Mouse (Mus musculus) gonadal fat pad, adult 2 months (tissue): ENCODE results near the gene Diaph3. TPM values are rescaled to one million over a fixed set of nuclear protein-coding genes. Genes with fewer than 3 reads are reported as not detected.
"Not testable (repeated sequence)": the region's sequence is repeated elsewhere in the genome, so short reads cannot be mapped to it uniquely, and the experiment has no call there.

ENCODE experiments used
- DNase-seq: peaks from one replicate; pipeline ENCODE4 v3.0.0-alpha.2; 2012; ENCODE audit warnings: low read depth
- polyA plus RNA-seq: library from polyadenylated mRNA; depleted of rRNA; stranded (reverse); fragments of >200 nt; gene quantifications from 2 replicates; pipeline ENCODE4 v1.2.3, GENCODE M21; 2012; rRNA removed

Gene Diaph3
- polyA plus RNA-seq: 0.41 and 0.46 TPM in 2 replicates

DNA sequence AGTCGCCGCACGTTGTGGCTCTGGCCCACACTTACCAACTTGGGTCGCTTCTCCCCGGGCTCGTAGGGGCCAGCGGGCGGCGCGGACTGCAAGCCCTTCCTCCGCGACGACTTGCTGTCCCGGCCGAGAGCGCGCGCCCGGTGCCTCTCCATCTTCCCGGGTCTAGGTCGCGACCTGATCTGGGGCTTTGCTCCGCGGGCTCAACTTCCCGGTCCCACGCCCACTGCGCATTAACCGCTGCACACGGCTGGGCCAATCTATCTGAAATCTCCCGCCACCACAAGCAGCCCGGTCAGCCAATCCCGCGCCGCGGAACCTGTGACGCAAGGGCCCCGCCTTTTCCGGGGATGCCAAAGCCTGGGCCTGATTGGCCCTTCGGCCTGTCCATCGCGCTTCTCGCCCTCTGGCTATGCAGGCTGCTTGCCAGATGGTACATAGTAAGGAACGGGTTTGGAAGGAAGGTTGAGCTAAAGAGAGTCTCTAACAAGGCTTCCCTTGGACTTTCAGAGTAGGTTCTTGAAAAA lies at the start of gene Diaph3:
TSS of gene Diaph3 (minus strand) at position 273 of the 524 bp plus-strand sequence.
- peak; percentile 56 for DNase-seq

- DNase-seq: no peak
Measured at GRCm38 (mm10) chr14:87190685-87191084, 49.6 kb upstream of the Diaph3 start.

- DNase-seq: no peak
Measured at GRCm38 (mm10) chr14:87171577-87171976, 30.5 kb upstream of the Diaph3 start.

DNA sequence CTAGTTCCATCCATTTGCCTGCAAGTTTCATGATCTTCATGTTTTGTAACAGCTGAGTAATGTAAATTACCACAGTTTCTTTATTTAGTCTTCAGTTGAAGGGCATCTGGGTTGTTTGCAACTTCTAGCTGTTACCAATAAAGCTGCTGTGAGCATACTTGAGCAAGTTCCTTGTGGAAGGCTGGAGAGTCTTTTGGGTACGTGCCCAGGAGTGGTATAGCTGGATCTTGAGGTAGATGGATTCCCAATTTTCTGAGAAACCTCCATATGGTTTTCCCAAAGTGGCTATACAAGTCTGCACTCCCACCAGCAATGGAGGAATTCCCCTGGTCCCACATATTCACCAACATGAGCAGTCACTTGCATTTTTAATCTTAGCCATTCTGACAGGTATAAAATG lies 28.1 kb upstream of the Diaph3 start:
- no peak for DNase-seq

- DNase-seq: no peak
Measured at GRCm38 (mm10) chr14:87155621-87156238, 14.7 kb upstream of the Diaph3 start.

DNA sequence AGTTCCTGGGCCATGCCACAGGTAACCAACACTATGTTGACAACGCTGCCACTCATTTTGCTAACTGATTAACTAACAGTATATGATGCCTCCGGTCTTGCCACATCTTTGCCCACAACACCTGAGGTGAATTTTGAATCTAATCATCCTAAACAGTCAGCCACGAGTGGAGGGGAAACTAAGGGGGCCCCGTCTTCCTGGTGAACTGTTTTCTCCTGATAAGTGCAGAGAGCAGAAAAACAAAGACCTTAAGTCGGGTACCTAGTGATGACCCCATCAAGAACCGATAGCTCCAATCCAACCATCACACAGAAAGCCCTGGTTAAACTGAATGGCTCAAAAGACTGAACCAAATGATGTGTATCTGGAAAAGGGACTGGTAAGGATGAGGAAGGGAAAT lies 8.6 kb upstream of the Diaph3 start:
- no peak for DNase-seq

DNA sequence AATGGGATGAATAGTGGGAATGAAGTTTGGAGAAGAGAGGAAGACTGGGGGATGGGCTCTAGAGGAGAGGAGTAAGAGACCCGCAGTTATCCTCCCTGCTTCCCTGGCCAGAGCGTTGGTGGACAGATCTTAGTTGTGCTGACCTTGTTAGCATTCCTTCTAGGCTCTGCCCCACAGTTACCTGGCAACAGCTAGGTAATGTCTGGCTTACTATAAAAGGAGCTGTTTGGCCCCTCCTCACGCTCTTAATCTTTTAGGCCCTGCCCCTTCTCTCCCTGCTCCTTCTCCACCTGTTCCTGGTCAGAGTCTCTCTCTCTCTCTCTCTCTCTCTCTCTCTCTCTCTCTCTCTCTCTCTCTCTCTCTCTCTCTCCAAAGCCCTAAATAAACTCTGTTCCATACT lies 5.7 kb upstream of the Diaph3 start:
- no peak for DNase-seq

DNA sequence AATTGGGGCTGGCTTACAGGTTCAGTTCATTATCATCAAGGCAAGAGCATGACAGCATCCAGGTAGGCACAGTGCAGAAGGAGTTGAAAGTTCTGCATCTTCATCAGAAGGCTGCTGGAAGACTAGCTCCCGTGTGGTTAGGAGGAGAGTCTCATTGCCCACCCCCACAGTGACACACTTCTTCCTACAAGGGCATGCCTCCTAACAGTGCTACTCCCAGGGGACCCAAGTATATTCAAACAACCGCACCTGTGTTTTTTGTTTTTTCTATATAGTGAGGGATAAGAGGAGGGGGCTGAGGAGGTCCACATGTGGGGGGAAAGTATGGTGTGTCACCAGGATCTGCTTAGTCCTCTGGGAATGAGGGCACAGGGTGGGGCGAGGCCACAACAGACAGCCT lies 4.3 kb upstream of the Diaph3 start:
- no peak for DNase-seq

GRCm38 (mm10) chr14:87141777-87142176 lies 742 bp upstream of the Diaph3 start:
- no peak for DNase-seq

GRCm38 (mm10) chr14:87140327-87140962 lies 590 bp downstream of the Diaph3 start:
- peak; percentile 93 for DNase-seq

DNA sequence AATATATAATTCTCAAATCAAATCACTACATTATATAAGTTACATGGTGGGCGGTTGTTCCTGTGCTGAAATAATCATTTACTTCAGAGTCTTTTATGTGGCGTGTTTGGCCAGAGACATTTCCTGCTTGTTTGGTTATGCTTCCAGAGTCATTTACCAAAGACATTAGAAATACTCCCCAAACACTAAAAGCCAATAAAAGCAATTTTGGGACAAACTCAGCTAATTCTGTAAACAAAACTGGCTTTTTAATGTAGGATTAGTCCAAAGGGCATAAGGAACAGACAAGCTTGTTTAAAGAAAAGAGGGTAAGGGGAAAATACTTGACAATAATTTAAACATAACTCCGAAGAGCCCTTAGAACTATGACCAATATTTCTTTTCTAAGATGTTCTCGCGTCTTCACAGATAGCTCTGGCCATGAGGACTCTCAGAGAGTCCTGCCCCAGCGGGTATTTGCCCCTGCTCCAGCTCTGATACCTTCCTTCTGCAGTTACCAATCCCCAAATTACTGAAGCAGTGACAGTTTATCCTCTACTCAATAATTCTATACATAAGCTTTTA lies 14.9 kb downstream of the Diaph3 start:
- no peak for DNase-seq

DNA sequence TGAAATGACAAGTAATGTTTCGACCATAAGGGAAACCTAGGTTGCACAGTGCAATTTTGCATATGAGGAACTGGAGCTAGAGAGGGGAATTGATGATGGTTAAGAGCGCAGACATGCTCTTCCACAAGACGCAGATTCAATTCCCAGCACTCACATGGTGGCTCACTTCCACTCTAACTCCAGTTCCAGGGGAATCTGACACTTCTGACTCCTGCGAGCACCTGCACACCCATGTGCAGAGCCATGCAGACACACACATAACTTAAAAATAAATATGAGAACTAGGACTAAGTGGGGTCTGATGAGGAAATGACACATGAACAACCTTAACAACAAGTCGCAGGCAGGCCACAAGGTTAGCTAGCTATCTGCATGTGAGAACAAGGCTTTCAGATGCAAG lies 15.5 kb downstream of the Diaph3 start:
- DNase-seq: no peak

- no peak for DNase-seq
Measured at GRCm38 (mm10) chr14:87123091-87123490, 17.9 kb downstream of the Diaph3 start.

- no peak for DNase-seq
Measured at GRCm38 (mm10) chr14:87121868-87122267, 19.2 kb downstream of the Diaph3 start.

- no peak for DNase-seq
Measured at GRCm38 (mm10) chr14:87110634-87111033, 30.4 kb downstream of the Diaph3 start.

DNA sequence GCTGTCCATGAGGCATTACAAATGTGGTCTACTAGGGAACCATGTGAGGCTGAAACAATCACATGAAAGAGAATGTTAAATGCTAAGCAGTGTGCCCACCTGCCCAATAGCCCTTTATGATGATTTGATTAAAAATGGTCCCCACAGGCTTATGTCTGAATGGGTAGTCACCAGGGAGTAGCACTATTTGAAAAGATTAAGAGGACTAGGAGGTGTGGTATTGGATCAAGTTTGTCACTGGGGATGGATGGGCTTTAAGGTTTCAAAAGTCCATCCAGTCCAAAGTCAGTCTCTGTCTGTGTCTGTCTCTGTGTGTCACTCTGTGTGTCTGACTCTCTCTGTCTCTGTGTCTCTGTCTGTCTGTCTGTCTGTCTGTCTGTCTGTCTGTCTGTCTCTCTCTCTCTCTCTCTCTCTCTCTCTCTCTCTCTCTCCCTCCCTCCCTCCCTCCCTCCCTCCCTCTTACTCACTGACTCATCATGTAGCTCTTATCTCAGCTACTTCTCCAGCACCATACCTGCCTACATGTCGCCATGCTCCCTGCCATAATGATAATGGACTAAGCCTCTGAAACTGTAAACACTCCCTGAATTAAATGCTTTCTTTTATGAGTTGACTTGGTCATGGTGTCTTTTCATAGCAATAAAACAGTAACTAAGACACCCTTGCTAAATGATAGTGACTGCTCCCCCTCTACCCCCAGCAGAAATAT lies 41.5 kb downstream of the Diaph3 start:
- DNase-seq: no peak

GRCm38 (mm10) chr14:87098093-87098492 lies 42.9 kb downstream of the Diaph3 start:
- DNase-seq: no peak

DNA sequence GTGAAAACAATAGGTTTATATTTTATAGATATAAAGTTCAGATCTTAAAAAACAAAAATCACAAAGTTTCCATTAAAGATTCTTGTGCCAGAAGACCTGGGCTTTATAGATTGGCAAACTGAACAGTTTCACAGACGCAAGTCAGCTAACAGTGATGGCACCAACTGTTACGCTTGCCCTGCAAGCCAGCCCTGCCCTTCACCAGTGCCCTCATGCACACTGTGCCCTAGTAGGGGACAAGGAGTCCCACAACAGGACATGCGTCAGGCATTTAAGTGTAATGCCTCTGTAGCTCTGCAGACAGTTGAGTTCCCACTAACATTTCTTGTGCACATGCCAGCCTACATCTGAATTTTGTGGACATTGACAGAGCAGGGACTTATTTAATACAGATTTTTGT lies 49.5 kb downstream of the Diaph3 start:
- DNase-seq: no peak

GRCm38 (mm10) chr14:87091108-87091507 lies 49.9 kb downstream of the Diaph3 start:
- DNase-seq: no peak

DNA sequence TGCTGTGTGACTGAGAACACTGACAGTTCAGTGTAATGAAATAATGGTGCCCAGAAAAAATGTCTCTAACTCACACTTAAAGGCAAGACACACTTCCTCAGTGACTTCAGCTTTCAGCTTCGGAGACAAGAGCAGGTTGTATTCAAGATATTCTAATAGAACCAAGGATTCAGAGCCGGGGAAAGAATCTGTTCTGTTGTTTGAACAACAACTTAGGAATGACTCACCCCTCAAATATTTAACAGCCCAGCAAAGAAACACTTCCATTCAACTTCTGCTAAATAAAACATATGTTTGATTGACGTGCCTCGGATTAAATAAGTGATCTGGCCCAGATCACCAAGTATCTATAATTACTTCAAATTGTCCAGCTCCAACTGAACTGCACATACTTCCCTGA lies 52.1 kb downstream of the Diaph3 start:
- no peak for DNase-seq

- DNase-seq: no peak
Measured at GRCm38 (mm10) chr14:87088456-87088855, 52.6 kb downstream of the Diaph3 start.

DNA sequence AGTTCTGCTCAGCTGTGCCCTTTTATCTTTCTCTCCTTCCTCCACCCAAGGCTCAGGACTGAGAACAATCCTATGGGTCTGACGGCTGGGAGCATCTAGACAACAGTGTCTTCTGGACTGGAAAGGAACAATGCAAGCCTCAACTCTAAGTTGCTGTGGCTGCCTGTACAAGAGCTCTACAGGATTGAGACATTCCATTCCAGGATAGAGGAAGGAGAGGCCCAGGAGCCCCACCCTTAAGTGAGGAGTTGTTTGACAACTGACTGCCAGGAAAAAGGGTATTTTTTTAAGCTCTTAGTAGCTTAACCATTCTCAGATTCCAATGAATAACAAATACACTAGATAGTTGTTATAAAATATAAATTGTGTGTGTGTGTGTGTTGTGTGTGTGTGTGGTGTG lies 53.0 kb downstream of the Diaph3 start:
- no peak for DNase-seq

GRCm38 (mm10) chr14:87084906-87085305 lies 56.1 kb downstream of the Diaph3 start:
- DNase-seq: not testable (repeated sequence)
